Mouse (Mus musculus) CH12.LX (cell line): ENCODE measurements around the gene Safb2. TPM values are rescaled to one million over a fixed set of nuclear protein-coding genes. Genes with fewer than 3 reads are reported as not detected.
A peak's percentile ranks its signal among the peaks of the same experiment; 100 is the strongest.

Experiments
- DNase-seq: peaks from one replicate; pipeline ENCODE4 v3.0.0-alpha.2; 2013; ENCODE audit errors: extremely low read depth
- H3K27ac ChIP-seq: 2 replicates; pipeline ENCODE4 v1.5.1; 2012; ENCODE audit warnings: low read depth, mild to moderate bottlenecking, control low read depth, moderate library complexity; ENCODE audit not compliant: insufficient read depth
- H3K27me3 ChIP-seq: replicated peaks from 2 replicates; pipeline ENCODE3; 2012; ENCODE audit warnings: inconsistent platforms
- H3K36me3 ChIP-seq, 2 experiments: replicated peaks in 1 of 2; 2 replicates each; pipeline versions ENCODE3 to v1.6.1; 2012; ENCODE audit warnings: inconsistent platforms in 1 of 2, low read length in 1 of 2, mild to moderate bottlenecking in 1 of 2, mixed read lengths in 1 of 2, moderate library complexity in 1 of 2; ENCODE audit not compliant: control insufficient read depth in 1 of 2, insufficient read depth in 1 of 2
- H3K4me1 ChIP-seq, 2 experiments: 2 replicates each; pipeline ENCODE4 v1.6.1; 2012; ENCODE audit warnings: inconsistent platforms in 1 of 2, moderate library complexity in 1 of 2; ENCODE audit not compliant: insufficient read depth in 2 of 2, control insufficient read depth in 1 of 2
- H3K4me2 ChIP-seq: 2 replicates; pipeline ENCODE4 v1.6.1; 2012; ENCODE audit warnings: low read depth, mild to moderate bottlenecking, control low read depth; ENCODE audit not compliant: poor library complexity, insufficient read depth, severe bottlenecking
- H3K4me3 ChIP-seq, 3 experiments: fragments of 150-350 bp in 1 of 3; sonication (generic) in 1 of 3; replicated peaks in 1 of 3; 2 replicates each; pipeline versions ENCODE3 to v1.5.1; 2011 to 2012; ENCODE audit warnings: low read depth in 2 of 3, low read length in 2 of 3, mild to moderate bottlenecking in 2 of 3, moderate library complexity in 2 of 3, control low read depth in 1 of 3, improper control_type of control experiment in 1 of 3, inconsistent platforms in 1 of 3, mixed read lengths in 1 of 3; ENCODE audit not compliant: poor library complexity in 1 of 3
- H3K79me2 ChIP-seq: replicated peaks from 2 replicates; pipeline ENCODE4 v1.6.1; 2012; ENCODE audit warnings: mild to moderate bottlenecking, moderate library complexity; ENCODE audit not compliant: control insufficient read depth, poor library complexity, insufficient read depth, severe bottlenecking; ENCODE audit errors: extremely low read depth
- H3K9ac ChIP-seq: 2 replicates; pipeline ENCODE4 v1.6.1; 2012; ENCODE audit warnings: low read depth, mild to moderate bottlenecking, control low read depth, moderate library complexity; ENCODE audit not compliant: insufficient read depth
- H3K9me3 ChIP-seq: replicated peaks from 2 replicates; pipeline ENCODE3; 2012; ENCODE audit warnings: low read length, inconsistent platforms, mixed read lengths
- ETS1 ChIP-seq: conservative IDR thresholded peaks from 2 replicates; pipeline ENCODE4 v1.6.1; 2012; ENCODE audit warnings: low read depth, mild to moderate bottlenecking, inconsistent platforms, low read length, improper control_type of control experiment, moderate library complexity
- HCFC1 ChIP-seq: IDR thresholded peaks from 2 replicates; pipeline ENCODE4 v1.6.1; 2012; ENCODE audit warnings: low read depth, mild to moderate bottlenecking, inconsistent platforms, low read length, improper control_type of control experiment
- IRF4 ChIP-seq: IDR thresholded peaks from 2 replicates; pipeline ENCODE4 v1.6.1; 2014; ENCODE audit warnings: low read depth, mild to moderate bottlenecking, inconsistent platforms, low read length, improper control_type of control experiment
- KAT2A ChIP-seq: IDR thresholded peaks from 2 replicates; pipeline ENCODE4 v1.6.1; 2012; ENCODE audit warnings: low read length, improper control_type of control experiment, inconsistent platforms; ENCODE audit not compliant: insufficient replicate concordance
- MAX ChIP-seq: IDR thresholded peaks from 2 replicates; pipeline ENCODE4 v1.6.1; 2011; ENCODE audit warnings: low read length, improper control_type of control experiment
- MAZ ChIP-seq: IDR thresholded peaks from 2 replicates; pipeline ENCODE4 v1.6.1; 2012; ENCODE audit warnings: low read depth, mild to moderate bottlenecking, inconsistent platforms, low read length, improper control_type of control experiment, moderate library complexity
- MXI1 ChIP-seq: IDR thresholded peaks from 2 replicates; pipeline ENCODE4 v1.6.1; 2011; ENCODE audit warnings: mild to moderate bottlenecking, low read depth, low read length, improper control_type of control experiment
- MYC ChIP-seq: IDR thresholded peaks from 2 replicates; pipeline ENCODE4 v1.6.1; 2011; ENCODE audit warnings: low read depth, mild to moderate bottlenecking, improper control_type of control experiment, low read length
- NELFE ChIP-seq: IDR thresholded peaks from 2 replicates; pipeline ENCODE4 v1.6.1; 2011; ENCODE audit warnings: low read depth, low read length, improper control_type of control experiment
- NRF1 ChIP-seq: IDR thresholded peaks from 2 replicates; pipeline ENCODE4 v1.6.1; 2014; ENCODE audit warnings: low read depth, mild to moderate bottlenecking, inconsistent platforms, low read length, improper control_type of control experiment, moderate library complexity
- PAX5 ChIP-seq: IDR thresholded peaks from 2 replicates; pipeline ENCODE4 v1.6.1; 2012; ENCODE audit warnings: low read length, inconsistent platforms, mixed read lengths
- POLR2A ChIP-seq: IDR thresholded peaks from 2 replicates; pipeline ENCODE4 v1.6.1; 2011; ENCODE audit warnings: low read depth, mild to moderate bottlenecking, improper control_type of control experiment, low read length
- RAD21 ChIP-seq: IDR thresholded peaks from 2 replicates; pipeline ENCODE4 v1.6.1; 2011; ENCODE audit warnings: low read depth, mild to moderate bottlenecking, low read length, improper control_type of control experiment, moderate library complexity
- RCOR1 ChIP-seq: conservative IDR thresholded peaks from 2 replicates; pipeline ENCODE4 v1.6.1; 2012; ENCODE audit warnings: low read depth, mild to moderate bottlenecking, inconsistent platforms, low read length, improper control_type of control experiment
- SMC3 ChIP-seq: IDR thresholded peaks from 2 replicates; pipeline ENCODE4 v1.6.1; 2011; ENCODE audit warnings: low read depth, low read length, improper control_type of control experiment
- TCF12 ChIP-seq: IDR thresholded peaks from 2 replicates; pipeline ENCODE4 v1.6.1; 2014; ENCODE audit warnings: low read depth, mild to moderate bottlenecking, inconsistent platforms, low read length, improper control_type of control experiment
- USF1 ChIP-seq: IDR thresholded peaks from 2 replicates; pipeline ENCODE4 v1.6.1; 2014; ENCODE audit warnings: low read depth, mild to moderate bottlenecking, inconsistent platforms, low read length, improper control_type of control experiment
- USF2 ChIP-seq: conservative IDR thresholded peaks from 2 replicates; pipeline ENCODE4 v1.6.1; 2011; ENCODE audit warnings: low read depth, low read length, improper control_type of control experiment
- ZKSCAN1 ChIP-seq: IDR thresholded peaks from 2 replicates; pipeline ENCODE4 v1.6.1; 2012; ENCODE audit warnings: low read depth, inconsistent platforms, low read length, improper control_type of control experiment, borderline replicate concordance
- ZNF384 ChIP-seq: IDR thresholded peaks from 2 replicates; pipeline ENCODE4 v1.6.1; 2012; ENCODE audit warnings: low read depth, low read length, improper control_type of control experiment, inconsistent platforms
- dilution Hi-C: fragments of 300-500 bp; cut with MboI; formaldehyde crosslinking; loops from 2 replicates; pipeline ENCODE4 v1.14.3; 2020; ENCODE audit warnings: low sequenced_read_pairs; ENCODE audit not compliant: extremely low pct_unique_long_range_greater_than_20kb, extremely low pct_ligation_motif_present
- in situ Hi-C: fragments of 300-500 bp; cut with MboI; formaldehyde crosslinking; loops from 3 replicates; pipeline ENCODE4 v1.14.3; 2019; ENCODE audit warnings: low sequenced_read_pairs, low pct_ligation_motif_present, low pct_unique_long_range_greater_than_20kb, mixed read lengths
- polyA plus RNA-seq: library from polyadenylated mRNA; unstranded; fragments of >175 nt; gene quantifications from 2 replicates; pipeline ENCODE4 v1.2.1, GENCODE M21; 2012; ENCODE audit warnings: low read depth; ENCODE audit not compliant: insufficient read length
- total RNA-seq, 2 experiments: library from RNA; depleted of rRNA; stranded (reverse); fragments of 300-350 nt in 1 of 2; fragments of >200 nt in 1 of 2; gene quantifications; 2 replicates each; pipeline ENCODE4 v1.2.3; 2012 to 2014

Safb2 gene
- total and polyA plus RNA-seq, 3 experiments = 13.8 to 170 (median 74.0) TPM

DNA sequence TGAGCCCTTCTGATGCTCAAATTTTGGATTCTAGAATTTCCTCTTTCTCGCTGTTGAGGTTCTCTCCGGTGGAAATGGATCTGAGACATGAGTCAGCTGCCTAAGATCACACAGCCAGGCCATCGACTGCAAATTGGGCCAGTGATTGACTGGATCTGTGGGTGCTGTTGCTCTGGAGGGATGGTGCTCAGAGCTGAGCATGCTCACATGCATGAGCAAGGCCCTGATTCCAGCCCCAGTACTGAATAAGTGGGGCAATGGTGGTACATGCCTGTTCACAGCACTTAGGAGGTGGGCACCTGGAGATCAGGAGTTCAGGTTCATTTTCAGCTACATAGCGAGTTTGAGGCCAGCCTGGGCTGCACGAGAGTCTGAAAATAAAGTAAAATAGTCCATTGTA lies 37.8 kb downstream of the Safb2 start:
- in situ Hi-C loops = no loop called here
- DNase-seq = no peak
- Histone ChIP-seq H3K4me3 (no peak overlapping the region), H3K36me3 (no peaks in the 10 kb centered on the region), H3K9ac (no peak overlapping the region)
- dilution Hi-C loops = no loop called here
- TF ChIP-seq MYC = no peak
- no peak for TF ChIP-seq ETS1
- TF ChIP-seq TCF12 = no peak
- TF ChIP-seq RCOR1 = no peak
- TF ChIP-seq RAD21 = no peak
- TF ChIP-seq KAT2A = no peak
- no peak for TF ChIP-seq PAX5
- no peak for TF ChIP-seq POLR2A
- TF ChIP-seq MAX = no peak
- TF ChIP-seq MXI1 = no peak
- no peak for TF ChIP-seq MAZ
- TF ChIP-seq SMC3 = no peak
- no peak for TF ChIP-seq USF1
- no peak for TF ChIP-seq NELFE
- no peak for TF ChIP-seq ZNF384
- TF ChIP-seq USF2 = no peak
- no peak for TF ChIP-seq ZKSCAN1
- TF ChIP-seq NRF1 = no peak
- TF ChIP-seq, all 38 proteins: peak for 0
- no peak overlapping the region for H3K27ac ChIP-seq
- peaks cover 4% of the 10 kb centered on the region for H3K27me3 ChIP-seq
- no peaks in the 10 kb centered on the region for H3K9me3 ChIP-seq
- H3K79me2 ChIP-seq = no peaks in the 10 kb centered on the region
- peaks cover 12 to 19% of the 10 kb centered on the region in 2 experiments for H3K4me1 ChIP-seq
- H3K4me2 ChIP-seq = no peak overlapping the region

DNA sequence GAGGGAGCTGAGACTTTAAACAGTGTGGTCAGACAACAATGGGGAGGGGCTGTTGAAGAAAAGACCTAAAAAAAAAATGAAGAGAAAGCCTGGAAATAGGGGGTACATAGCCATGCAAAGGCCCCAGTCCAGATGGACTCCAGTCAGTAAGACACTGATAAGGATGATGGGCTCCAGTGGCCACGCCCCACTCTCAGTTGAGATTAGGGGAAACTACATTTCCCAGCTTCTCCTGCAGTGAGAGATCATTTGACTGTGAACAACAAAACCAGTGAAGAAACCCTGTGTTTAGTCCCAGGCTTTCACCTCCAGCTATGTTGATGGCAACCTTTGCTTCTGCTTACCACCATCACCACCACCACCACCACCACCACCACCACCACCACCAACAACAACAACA lies 38.4 kb downstream of the Safb2 start:
- no peak overlapping the region for H3K4me3 ChIP-seq
- H3K4me2 ChIP-seq = no peak overlapping the region
- H3K9ac ChIP-seq = no peak overlapping the region
- dilution Hi-C loops (no loop called here), in situ Hi-C loops (no loop called here)
- no peak for DNase-seq
- peaks cover 4% of the 10 kb centered on the region for H3K27me3 ChIP-seq
- H3K79me2 ChIP-seq = no peaks in the 10 kb centered on the region
- no peaks in the 10 kb centered on the region for H3K36me3 ChIP-seq
- no peaks in the 10 kb centered on the region for H3K9me3 ChIP-seq
- peaks cover 7 to 16% of the 10 kb centered on the region in 2 experiments for H3K4me1 ChIP-seq
- no peak overlapping the region for H3K27ac ChIP-seq
- TF ChIP-seq HCFC1 (peak; percentile 46; the same call in 1 of the 2 replicates), IRF4 (no peak)
